Mouse (Mus musculus) frontal cortex, adult (tissue): ENCODE measurements around the gene Itih1.
A peak's percentile ranks its signal among the peaks of the same experiment; 100 is the strongest.

ENCODE experiments used
- ATAC-seq: cut with Nextera tagmentation; 2 replicates; pipeline ENCODE4 v1.9.2; 2017; ENCODE audit warnings: mild to moderate bottlenecking, moderate library complexity, mixed read lengths; ENCODE audit not compliant: low TSS enrichment

Itih1 gene

DNA sequence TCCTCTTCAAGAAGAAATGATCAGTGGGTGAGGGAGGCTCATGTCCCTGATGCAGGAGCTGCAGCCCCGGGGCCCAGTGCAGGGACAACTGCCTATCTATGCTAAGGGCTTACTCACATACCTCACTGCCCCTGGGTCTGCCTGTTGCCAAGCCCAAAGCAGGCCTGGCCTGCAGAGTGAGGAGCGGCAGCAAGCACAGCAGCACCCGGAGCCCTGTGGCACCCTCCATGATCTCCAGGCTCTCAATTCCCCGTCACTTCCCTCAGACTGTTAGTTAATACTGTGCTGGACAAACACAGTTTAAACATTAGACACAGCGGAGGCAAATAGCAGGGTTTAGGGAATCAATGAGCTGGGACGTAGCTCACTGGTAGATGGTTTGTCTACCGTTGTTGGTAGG, at the start of gene Itih1:
Gene Itih1, minus strand, starts transcription at position 252 of the 400 bp plus-strand sequence.
- ATAC-seq = no peak

DNA sequence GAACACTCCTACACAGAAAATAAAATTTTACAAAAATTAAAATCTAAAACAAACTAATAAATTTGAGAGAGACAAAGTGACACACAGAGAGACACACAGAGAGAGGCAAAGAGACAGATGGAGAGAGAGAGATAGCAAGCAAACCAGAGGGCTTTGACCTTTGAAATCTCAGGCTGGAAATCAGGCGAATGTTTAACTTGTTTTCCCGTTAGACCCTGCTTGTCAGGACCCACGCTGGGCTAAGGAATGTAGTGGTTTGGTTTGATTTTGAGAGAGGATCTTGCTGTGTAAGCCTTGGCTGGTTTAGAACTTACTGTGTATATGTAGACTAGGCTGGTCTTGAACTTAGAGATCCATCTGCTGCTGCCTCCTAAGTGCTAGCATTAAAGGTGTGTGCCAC, 33.1 kb upstream of the Itih1 start:
- ATAC-seq = no peak

DNA sequence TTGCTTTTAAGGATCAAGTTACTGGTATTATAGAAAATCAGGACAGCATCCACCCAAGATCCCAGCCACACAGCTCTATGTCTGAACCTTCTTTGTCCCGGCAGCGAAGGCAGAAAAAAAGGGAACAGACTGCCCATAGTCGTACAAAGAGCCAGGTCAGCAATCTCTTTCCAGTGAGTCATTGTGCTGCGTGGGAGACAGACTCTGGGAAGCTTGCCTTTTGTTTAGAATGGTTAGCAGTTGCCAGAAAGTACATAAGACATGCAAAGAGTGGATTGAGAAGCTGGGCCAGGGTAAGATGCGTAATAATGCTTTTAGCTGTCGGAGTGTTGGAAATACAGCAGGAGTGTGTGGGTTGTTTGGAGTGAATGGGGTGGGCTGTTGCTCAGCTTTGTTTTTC, 31.1 kb upstream of the Itih1 start:
- ATAC-seq = peak; percentile 99

DNA sequence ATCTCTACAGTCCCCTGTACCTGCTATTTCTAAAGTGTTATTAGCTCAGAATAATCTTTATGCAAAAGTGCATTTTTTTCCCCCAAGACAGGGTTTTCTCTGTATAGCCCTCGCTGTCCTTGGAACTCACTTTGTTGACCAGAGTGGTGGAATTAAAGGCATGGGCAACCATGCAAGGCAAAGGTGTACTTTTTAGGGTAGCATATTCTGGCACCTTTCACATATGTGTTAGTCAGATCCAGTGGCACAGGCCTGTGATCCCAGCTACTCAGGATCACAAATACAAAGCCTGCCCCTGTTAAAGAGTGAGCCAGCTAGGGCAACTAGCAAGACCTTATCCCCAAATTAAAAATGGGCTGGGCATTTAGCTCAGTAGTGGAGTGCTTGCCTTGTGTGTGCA, 17.3 kb upstream of the Itih1 start:
- no peak for ATAC-seq

DNA sequence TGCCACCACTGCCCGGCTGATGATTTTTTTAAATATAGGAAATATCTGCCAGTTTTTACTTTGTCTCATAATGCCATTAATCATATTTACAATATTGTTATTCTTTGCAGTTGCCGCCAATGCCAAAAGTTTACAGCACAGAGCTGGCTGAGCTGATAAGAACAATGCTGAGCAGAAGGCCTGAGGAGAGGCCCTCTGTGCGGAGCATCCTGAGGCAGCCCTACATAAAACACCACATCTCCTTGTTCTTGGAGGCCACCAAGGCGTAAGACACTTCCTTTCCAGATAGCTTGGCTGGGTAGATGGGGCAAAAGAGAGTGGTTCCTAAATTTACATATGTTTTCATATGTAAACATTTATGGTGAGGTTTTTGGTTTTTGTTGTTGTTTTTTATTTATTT, 15.9 kb upstream of the Itih1 start:
- ATAC-seq = no peak

DNA sequence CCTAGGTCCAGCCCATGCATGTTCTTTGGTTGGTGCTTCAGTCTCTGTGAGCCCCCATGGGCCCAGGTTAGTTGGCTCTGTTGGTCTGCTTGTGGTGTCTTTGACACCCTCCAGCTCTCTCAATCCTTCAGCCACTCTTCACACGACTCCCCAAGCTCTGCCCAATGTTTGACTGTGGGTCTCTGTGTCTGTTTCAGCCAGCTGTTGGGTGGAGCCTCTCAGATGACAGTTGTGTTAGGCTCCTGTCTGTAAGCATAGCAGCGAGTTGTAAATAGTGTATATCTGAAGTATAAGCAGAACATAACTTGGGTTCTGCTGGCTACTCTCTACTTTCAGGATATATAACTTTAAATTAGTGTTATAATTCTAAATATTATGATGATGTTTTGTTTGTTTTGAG, 15.4 kb upstream of the Itih1 start:
- no peak for ATAC-seq

DNA sequence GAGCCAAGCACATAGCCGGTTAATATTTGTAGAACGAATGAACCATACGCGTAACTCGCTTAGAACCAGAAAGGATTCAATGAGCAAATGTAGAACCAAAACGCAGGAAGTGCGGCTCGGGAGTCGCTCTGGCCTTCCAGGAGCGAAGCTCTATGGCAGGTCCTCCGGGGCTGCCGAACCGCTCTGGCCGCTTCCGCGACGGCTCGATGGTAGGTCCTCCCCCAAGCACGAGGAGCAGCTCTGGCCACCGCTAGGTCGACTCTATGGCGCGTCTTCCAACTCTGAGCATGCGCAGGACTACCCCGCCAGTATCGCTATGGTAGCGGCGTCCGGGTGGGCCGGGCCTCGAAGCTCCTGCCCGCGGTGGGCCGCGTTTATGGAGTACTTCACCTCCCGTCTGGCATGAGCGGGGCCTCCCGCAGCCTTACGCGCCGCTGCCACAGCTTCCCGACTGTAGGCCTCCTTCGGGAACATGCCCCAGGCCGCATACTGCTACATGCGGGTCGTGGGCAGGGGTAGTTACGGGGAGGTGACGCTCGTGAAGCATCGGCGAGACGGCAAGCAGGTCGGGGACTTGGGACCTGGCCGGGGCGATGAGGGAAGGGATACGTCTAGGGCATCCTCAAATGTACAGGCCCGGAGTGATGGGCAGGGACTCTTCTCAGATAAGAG, 8.2 kb upstream of the Itih1 start, which contains the start of gene Nek4:
Gene Nek4, plus strand, starts transcription at position 224 of the 672 bp plus-strand sequence.
- peak; percentile 98 for ATAC-seq

DNA sequence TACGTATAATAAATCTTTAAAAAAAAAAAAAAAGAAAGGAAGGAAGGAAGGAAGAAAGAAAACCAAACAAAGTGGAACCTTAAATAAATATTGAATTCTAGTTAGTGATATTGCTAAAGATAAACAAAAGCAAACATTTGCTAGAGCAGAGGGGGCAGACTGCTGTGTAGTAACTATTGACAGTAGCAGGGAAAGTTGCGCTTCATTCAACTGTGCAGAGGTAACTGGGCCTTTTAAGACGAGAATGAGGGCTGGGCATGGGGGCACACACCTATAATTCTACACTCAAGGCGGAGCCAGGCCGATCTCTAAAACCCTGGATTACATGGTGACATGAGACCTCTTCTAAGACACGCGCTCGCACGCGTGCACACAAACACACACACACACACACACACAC, 6.9 kb upstream of the Itih1 start:
- no peak for ATAC-seq

DNA sequence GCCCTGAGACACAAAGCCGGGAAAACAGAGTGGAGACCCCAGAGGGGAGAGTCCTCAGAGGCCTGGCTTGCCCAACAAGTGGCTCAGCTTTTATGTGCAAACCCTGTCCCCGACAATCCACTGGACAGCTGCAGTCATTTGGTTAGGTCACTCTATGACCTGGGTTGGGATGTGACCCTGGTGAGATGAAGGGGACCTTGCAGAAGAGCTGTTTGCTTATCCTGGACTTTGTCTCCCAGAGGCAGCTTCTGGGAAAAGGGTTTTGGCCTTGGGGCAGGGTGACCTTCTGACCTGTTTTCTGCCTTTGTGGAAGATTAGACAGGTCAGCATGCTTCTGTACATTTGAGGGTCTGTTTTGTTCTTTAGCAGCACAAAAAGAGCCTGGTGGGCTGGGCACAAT, 1.7 kb upstream of the Itih1 start:
- ATAC-seq = no peak

DNA sequence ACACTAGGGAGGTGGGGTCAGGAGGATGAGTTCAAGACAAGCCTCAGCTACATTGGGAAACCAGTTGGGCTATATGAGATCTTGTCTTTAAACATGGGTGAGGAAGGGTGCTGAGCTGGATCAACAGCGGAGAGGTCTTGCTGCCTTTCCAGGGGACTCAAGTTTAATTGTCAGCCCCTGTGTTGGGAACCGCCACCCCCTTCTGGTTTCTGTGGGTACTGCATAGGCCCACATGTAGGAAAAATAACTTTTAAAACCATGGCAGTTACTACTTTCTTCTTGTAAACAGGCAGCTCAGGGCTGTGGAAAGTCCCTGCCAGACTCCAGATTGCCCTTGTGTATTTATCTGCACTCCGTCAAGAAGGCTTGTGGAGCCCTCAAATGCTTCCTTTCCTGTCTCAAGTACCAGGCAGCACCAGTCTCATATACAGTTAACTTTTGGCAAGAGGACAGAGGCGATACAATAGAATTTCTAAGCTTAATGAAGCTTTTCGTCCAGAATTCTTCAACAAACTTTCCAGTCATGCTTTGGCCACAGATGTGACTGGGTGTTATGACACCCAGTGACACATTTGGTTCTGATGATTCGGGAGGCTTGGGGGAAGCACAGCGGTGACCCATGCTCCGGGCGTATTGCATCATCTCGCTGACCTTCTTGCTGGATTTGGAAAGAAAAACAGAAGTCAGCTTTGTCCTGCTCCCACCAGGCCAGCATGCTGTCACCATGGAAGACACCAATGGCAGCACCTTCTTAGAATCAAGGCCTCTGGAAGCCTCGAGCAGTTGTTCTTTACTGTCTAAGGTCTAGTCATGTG, 978 bp upstream of the Itih1 start:
- ATAC-seq = 0 out of 2 replicates have a peak, but pooled peaks have one; percentile 47

DNA sequence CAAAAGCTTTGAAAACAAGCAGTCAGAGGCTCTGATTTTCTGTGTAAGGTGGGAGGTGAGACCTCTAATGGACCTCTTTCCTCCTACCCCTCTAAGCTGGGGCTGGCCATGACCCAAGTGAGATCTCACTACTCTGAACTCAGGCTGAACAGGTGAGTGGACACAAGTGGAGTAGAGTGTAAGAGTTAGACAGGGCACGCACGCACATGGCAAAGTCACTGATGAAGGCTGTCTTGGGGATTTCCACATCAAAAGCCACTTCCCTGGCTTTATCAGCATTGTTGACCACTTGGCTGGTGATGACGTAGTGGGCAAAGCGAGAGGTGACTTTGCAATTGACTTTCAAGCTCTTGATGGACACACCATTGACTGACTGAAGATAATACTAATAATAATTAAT, 835 bp downstream of the Itih1 start:
- no peak for ATAC-seq

DNA sequence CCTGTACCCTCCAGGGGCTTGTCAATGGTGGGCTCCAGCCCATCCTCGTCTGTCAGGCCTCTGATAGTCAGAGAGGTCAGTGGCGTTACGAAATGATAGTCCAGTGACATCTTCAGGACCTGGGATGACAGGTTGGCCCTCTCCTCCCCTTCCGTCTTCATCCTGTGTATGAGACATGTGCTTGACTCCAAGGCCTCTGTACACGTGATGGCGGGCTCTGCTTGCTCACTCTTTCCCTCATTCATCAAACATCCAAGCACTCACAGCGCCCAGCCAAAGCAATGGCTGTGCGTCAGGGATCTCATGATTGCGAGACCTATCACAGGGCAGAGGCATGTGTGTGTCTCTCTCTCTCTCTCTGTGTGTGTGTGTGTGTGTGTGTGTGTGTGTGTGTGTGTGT, 9.7 kb downstream of the Itih1 start:
- ATAC-seq = no peak

DNA sequence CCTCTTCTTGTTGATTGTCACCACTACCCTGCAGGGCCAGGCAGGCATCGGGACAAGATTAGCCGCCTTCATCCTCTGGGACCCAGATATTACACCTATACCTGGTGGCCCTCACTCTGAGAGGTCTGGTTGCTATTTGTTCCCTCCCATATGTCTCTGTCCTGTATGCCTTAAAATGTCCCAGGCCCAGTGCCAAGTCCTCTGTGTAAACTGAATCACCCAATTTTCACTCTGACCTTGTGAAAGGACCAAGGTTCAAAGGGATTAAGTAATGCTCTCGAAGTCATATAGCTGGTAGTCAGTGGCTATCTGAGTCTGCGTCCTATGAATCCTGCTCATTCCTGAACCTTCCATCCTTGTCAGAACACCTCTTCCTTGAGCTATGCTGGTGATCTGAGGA, 12.7 kb downstream of the Itih1 start:
- ATAC-seq = no peak

DNA sequence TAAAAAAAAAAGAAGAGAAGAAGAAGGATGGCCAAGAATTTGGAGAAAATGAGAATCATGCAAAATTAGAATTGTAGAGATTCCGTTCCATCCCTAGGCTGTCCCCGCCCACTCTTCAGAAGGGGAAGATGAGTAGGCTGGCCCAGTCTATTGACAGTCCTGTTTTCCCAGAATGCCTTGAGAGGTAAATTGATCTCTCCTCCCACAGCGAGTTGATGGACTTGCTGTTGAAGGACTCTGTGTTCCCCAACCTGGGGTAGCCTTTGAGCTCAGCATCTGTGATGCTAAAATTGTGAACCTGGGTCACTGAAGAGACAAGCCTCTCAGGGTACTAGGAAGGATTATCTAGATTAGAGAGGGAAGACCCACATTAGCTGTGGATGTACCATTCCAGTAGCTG, 17.6 kb downstream of the Itih1 start:
- no peak for ATAC-seq

DNA sequence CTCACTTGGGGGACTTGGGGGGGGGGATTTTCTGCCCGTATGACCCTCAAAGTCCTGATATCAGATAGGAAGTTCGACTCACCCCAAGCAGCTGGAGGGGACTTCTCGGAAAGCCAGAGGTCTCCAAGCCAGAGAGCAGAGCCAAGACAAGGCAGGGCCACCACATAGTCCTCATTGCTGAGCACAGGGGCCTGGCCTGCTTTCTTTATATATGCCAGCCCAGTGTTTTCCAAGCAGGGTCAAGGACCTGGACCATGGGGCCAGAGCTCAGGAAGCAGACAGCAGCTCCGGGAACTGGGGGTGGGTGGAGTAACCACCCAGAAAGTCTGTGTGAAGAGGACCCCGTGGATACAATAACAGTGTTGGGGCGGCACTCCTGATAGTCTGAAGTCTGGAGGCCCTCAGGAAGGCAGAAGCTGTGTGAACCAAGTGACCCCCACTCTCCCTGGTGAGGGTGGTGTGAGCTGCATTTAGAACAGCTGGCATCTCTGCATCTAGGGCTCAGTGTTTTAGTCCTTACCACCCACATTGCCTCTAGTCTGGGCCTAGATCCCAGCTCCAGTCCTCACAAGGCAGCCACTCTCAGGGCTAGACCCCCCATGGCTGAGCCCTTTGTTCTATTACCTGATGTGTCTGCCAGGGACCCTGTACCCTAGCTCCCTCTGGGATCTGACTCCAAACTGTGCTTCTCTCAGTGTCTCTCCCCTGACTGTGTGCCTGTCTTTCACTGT, 19.5 kb downstream of the Itih1 start, which contains the start of gene Itih3:
Gene Itih3, minus strand, starts transcription at position 386 of the 731 bp plus-strand sequence.
- peak; percentile 81 for ATAC-seq

DNA sequence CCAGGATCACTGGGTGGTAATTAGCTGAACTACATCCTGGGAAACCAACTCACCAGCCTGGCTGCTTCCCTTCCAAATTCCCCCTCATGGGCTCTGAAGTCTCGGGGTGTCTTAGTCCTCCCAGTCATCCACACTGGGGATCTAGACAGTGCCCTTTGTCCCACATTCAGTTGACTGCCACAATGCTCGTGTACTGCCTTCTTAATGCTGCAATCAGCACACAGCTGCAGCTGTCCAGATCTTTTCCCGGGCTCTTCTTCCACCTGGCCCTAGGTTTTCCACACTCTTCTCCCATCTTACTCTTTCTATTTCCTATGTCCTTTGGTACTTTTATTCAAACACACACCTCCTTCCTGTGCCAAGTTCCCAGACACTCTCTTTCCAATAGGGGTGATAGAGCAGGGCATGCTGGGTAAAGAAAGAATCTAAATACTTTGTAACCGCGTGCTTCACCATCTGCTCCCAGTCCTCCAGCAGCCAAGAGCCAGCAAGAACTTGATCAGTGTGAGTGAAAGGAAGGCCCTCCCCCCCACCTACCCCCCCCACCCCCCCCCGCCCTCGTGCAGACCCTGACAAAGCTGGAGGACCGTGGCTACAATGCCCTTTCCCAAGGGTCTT, 20.9 kb downstream of the Itih1 start:
- ATAC-seq = no peak

DNA sequence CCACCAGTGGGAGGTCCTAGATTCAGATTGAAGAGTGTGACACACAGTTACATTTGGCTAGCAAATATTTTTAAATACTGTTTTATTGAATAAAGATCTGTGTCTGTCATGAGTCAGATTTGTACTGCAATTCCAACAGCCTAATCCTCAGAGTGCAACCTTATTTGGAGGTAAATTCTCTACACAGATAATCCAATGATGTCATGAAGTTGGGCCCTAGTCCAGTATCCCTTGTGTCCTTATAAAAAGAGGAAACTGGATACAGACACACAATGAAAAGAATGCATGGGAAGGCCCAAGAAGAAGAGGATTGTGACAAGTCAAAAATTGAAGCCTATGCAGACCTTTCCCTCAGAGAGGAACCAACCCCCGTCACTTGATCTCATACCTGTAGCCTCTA, 26.6 kb downstream of the Itih1 start:
- no peak for ATAC-seq

DNA sequence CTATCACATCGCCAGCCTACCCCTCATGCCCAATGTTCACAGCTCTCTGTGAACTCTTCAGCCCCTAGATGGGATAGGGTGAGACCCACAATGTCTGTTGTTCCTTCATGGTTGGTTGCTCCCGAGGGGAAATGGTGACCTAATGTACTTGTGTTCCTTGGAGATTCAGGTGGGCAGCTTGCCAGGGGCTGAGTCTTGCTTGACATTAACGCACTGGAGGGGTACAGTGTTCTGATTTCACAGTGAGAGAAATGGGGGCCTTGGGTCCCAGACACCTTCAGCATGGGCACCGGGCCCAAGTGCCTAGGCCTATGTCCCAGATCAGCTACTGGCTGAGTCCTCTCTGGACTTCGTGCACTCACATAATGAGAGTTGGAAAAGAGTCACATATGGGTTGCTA, 29.7 kb downstream of the Itih1 start:
- no peak for ATAC-seq

DNA sequence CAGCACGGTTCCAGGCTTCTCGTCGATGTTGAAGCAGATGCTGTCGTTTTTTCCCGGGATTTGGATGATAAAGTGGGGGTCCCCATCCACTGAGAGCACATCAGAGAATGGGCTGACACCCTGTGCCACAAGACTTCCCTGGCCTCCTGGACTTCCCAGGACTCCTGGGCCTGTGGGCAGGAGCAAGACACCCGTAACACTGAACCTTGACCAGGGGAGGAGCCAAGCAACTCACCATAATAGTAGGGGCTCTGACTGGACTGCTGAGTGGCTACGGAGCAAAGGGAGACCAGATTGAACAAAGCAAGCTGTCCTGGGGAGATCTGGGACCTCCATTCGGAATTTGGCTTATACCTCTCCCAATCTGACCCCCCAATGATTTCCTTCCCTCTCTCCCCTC, 30.4 kb downstream of the Itih1 start:
- no peak for ATAC-seq

DNA sequence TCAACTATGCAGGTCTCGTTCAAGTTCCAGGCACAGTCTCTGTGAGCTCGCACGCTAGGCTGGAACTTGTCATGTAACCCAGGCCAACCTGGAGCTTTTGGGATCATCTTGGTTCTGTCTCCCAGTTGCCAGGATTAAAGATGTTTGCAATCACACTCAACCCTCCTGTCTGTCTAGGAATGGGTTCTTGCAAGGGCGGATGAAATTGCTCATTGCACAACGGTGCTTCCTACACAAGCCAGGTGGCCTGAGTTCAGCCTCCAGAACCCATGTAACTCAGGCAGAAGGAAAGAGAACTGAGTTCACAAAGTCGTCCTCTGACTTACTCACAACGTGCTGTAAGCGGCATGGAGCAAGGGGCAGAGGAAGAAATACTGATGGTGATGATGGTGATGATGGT, 31.9 kb downstream of the Itih1 start:
- ATAC-seq = no peak

DNA sequence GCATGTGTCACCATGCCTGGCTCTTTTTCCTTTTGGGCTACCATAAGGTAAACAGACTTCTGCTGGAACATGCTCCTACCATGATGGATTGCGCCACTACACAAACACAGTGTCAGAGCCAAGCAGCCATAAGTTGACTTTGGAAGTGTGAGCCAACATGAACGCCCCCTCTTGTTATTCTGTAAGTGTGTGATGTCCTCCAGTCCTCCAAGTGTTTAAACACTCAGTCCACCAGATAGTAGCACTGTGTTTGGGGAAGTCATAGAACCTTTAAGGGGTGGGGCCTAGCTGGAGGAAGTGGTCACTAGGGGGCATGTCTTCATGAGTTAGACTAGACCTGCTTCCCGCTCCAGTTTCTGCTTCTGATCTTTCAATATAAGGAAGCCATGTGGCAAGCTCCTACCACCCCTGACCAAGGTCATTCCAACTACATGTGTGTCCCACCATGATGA, 35.2 kb downstream of the Itih1 start:
- ATAC-seq = 0 out of 2 replicates have a peak, but pooled peaks have one; percentile 16

DNA sequence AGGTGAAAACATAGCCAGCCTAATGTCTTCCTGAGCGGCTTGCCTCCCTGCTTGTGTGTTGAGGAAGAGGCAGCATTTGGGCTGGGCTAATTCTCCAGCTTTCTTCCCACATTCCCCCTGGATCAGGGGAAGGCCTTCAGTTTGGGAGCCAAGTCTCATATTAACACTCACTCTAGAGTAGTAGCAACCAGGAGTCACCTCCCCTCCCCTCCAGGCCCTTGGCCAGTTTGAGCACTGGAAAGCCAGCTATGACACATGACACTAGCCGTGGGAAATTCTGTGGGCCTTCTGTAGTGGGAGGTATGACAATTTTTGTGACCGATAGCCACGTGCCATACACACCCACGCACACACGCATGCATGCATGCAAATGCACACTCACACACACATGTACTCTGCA, 37.1 kb downstream of the Itih1 start:
- ATAC-seq = no peak
